Mouse (Mus musculus) mouse embryonic stem cell (cell line): ENCODE results near the gene Snip1.

Experiments used
- in situ Hi-C, 2 experiments: fragments of 300-500 bp; cut with MboI; formaldehyde crosslinking; loops; 1 replicate in 1 of 2; 3 replicates in 1 of 2; pipeline ENCODE4 v1.14.3; 2019 to 2020; ENCODE audit warnings: low sequenced_read_pairs in 2 of 2, low pct_unique_long_range_greater_than_20kb in 1 of 2, mixed read lengths in 1 of 2; ENCODE audit not compliant: unreplicated experiment in 1 of 2

The Snip1 gene

GRCm38 (mm10) chr4:125093031-125093430 lies 26.6 kb downstream of the Snip1 start:
- in situ Hi-C loops, result no loop called here

- in situ Hi-C loops, result no loop called here
Measured at GRCm38 (mm10) chr4:125096066-125096465, 29.6 kb downstream of the Snip1 start.

GRCm38 (mm10) chr4:125097412-125097811 lies 30.9 kb downstream of the Snip1 start:
- in situ Hi-C loops, result no loop called here

- in situ Hi-C loops, result no loop called here
Measured at GRCm38 (mm10) chr4:125099458-125099857, 33.0 kb downstream of the Snip1 start.

- in situ Hi-C loops, result no loop called here
Measured at GRCm38 (mm10) chr4:125101334-125101733, 34.9 kb downstream of the Snip1 start.

GRCm38 (mm10) chr4:125105354-125105753 lies 38.9 kb downstream of the Snip1 start:
- in situ Hi-C loops, result no loop called here

GRCm38 (mm10) chr4:125114638-125115037 lies 48.2 kb downstream of the Snip1 start:
- in situ Hi-C loops, result no loop called here

- in situ Hi-C loops, result no loop called here
Measured at GRCm38 (mm10) chr4:125115081-125115480, 48.6 kb downstream of the Snip1 start.

GRCm38 (mm10) chr4:125115710-125116089 lies 49.2 kb downstream of the Snip1 start:
- in situ Hi-C loops, result no loop called here

- in situ Hi-C loops, result no loop called here
Measured at GRCm38 (mm10) chr4:125116090-125116861, 49.8 kb downstream of the Snip1 start.

- in situ Hi-C loops, result no loop called here
Measured at GRCm38 (mm10) chr4:125116929-125117328, 50.5 kb downstream of the Snip1 start.

GRCm38 (mm10) chr4:125117902-125118320 lies 51.4 kb downstream of the Snip1 start:
- in situ Hi-C loops, result no loop called here

GRCm38 (mm10) chr4:125119070-125119469 lies 52.6 kb downstream of the Snip1 start:
- in situ Hi-C loops, result no loop called here

GRCm38 (mm10) chr4:125119721-125120120 lies 53.2 kb downstream of the Snip1 start:
- in situ Hi-C loops, result no loop called here

- in situ Hi-C loops, result no loop called here
Measured at GRCm38 (mm10) chr4:125122431-125123278, 56.2 kb downstream of the Snip1 start.

- in situ Hi-C loops, result no loop called here
Measured at GRCm38 (mm10) chr4:125123279-125123671, 56.8 kb downstream of the Snip1 start.
